Mouse (Mus musculus) bone marrow macrophage, adult 2 months (primary cell): Measurements from ENCODE around the gene Ampd1.

Experiments
- CTCF ChIP-seq: IDR thresholded peaks from 2 replicates; pipeline ENCODE4 v1.5.1; 2012; ENCODE audit warnings: low read depth, mild to moderate bottlenecking, low read length, moderate library complexity
- POLR2A ChIP-seq: IDR thresholded peaks from 2 replicates; pipeline ENCODE4 v1.6.1; 2012; ENCODE audit warnings: mild to moderate bottlenecking, low read depth, low read length, borderline replicate concordance

- no peak for TF ChIP-seq CTCF
- TF ChIP-seq POLR2A: no peak
These were observed 33.9 kb downstream of the Ampd1 start for GRCm38 (mm10) chr3:103107565-103108240.
